Mouse (Mus musculus) stomach, embryonic 14.5 days (tissue): ENCODE data around the gene Fhit. TPM values are rescaled to one million over a fixed set of nuclear protein-coding genes. Genes with fewer than 3 reads are reported as not detected.

Experiments used
- ATAC-seq: fragments of 200-750 bp; cut with Nextera tagmentation; 2 replicates; pipeline ENCODE4 v1.8.0; 2017; ENCODE audit warnings: low read depth, moderate TSS enrichment; ENCODE audit not compliant: insufficient number of reproducible peaks, insufficient read depth, low FRiP score
- H3K27ac ChIP-seq: fragments of 300-500 bp; sonication (generic); 2 replicates; pipeline ENCODE4 v1.5.1; 2014; ENCODE audit warnings: mild to moderate bottlenecking, low read length, moderate library complexity, mixed read lengths
- H3K27me3 ChIP-seq: fragments of 300-500 bp; sonication (generic); 2 replicates; pipeline ENCODE4 v1.6.1; 2014; ENCODE audit warnings: low read length, control low read depth, mixed read lengths; ENCODE audit not compliant: control insufficient read depth, insufficient read depth
- H3K36me3 ChIP-seq: fragments of 300-500 bp; sonication (generic); 2 replicates; pipeline ENCODE4 v1.6.1; 2014; ENCODE audit warnings: mild to moderate bottlenecking, control low read depth, low read length, moderate library complexity, mixed read lengths; ENCODE audit not compliant: control insufficient read depth, insufficient read depth
- H3K4me1 ChIP-seq: fragments of 300-500 bp; sonication (generic); 2 replicates; pipeline ENCODE4 v1.6.1; 2014; ENCODE audit warnings: low read length, control low read depth, mixed read lengths; ENCODE audit not compliant: control insufficient read depth, insufficient read depth
- H3K4me2 ChIP-seq: fragments of 300-500 bp; sonication (generic); replicated peaks from 2 replicates; pipeline ENCODE4 v1.6.1; 2014; ENCODE audit warnings: low read depth, low read length, control low read depth
- H3K4me3 ChIP-seq: fragments of 300-500 bp; sonication (generic); 2 replicates; pipeline ENCODE4 v1.5.1; 2014; ENCODE audit warnings: low read depth, low read length, control low read depth
- H3K9ac ChIP-seq: fragments of 300-500 bp; sonication (generic); replicated peaks from 2 replicates; pipeline ENCODE4 v1.6.1; 2014; ENCODE audit warnings: low read depth, mild to moderate bottlenecking, control low read depth, low read length, moderate library complexity, mixed read lengths
- H3K9me3 ChIP-seq: fragments of 300-500 bp; sonication (generic); 2 replicates; pipeline ENCODE4 v1.6.1; 2016; ENCODE audit warnings: low read depth, low read length, control low read depth; ENCODE audit not compliant: control insufficient read depth
- WGBS: fragments of 180-500 bp; shearing (Covaris S2); extraction: QIAGEN DNeasy Blood & Tissue Kit; methylation state at CpG from one replicate; pipeline ENCODE4 v1.1.7; 2014; 5-methylcytosine and 5-hydroxymethylcytosine counted together
- polyA plus RNA-seq: library from polyadenylated mRNA; unstranded; fragments of >200 nt; fragmentation: Nextera tagmentation; extraction: Ambion mirVana; gene quantifications from 2 replicates; pipeline ENCODE4 v1.2.1, GENCODE M21; 2014

The Fhit gene
- polyA plus RNA-seq, 1 experiment from 2014 or later = 10.3 TPM

GRCm38 (mm10) chr14:10301497-10301896, 860.3 kb downstream of the Fhit start:
- H3K4me2 ChIP-seq = no peak overlapping the region
- H3K36me3 ChIP-seq = no peaks in the 10 kb centered on the region
- H3K27me3 ChIP-seq = no peaks in the 10 kb centered on the region
- ATAC-seq = no peak
- H3K4me3 ChIP-seq = no peak overlapping the region
- 52% methylated on average over 1 of the region's 1 CpGs for WGBS
- H3K27ac ChIP-seq = no peak overlapping the region
- H3K9ac ChIP-seq = no peak overlapping the region
- no peaks in the 10 kb centered on the region for H3K4me1 ChIP-seq
- no peaks in the 10 kb centered on the region for H3K9me3 ChIP-seq

- 69% methylated on average over 3 of the region's 3 CpGs for WGBS
- H3K27me3 ChIP-seq = no peaks in the 10 kb centered on the region
- no peaks in the 10 kb centered on the region for H3K36me3 ChIP-seq
- H3K4me3 ChIP-seq = no peak overlapping the region
- H3K9ac ChIP-seq = no peak overlapping the region
- H3K4me2 ChIP-seq = no peak overlapping the region
- H3K27ac ChIP-seq = no peak overlapping the region
- ATAC-seq = no peak
- H3K4me1 ChIP-seq = no peaks in the 10 kb centered on the region
- H3K9me3 ChIP-seq = no peaks in the 10 kb centered on the region
Observed at GRCm38 (mm10) chr14:10300914-10301313, 860.9 kb downstream of the Fhit start.

GRCm38 (mm10) chr14:10299030-10299429, 862.8 kb downstream of the Fhit start:
- 75% methylated on average over 2 of the region's 2 CpGs for WGBS
- Histone ChIP-seq H3K9ac (no peak overlapping the region), H3K4me1 (no peaks in the 10 kb centered on the region), H3K36me3 (no peaks in the 10 kb centered on the region), H3K4me2 (no peak overlapping the region), H3K9me3 (no peaks in the 10 kb centered on the region), H3K4me3 (no peak overlapping the region), H3K27me3 (no peaks in the 10 kb centered on the region), H3K27ac (no peak overlapping the region)
- ATAC-seq = no peak

GRCm38 (mm10) chr14:10289043-10289442, 872.8 kb downstream of the Fhit start:
- H3K4me2 ChIP-seq = no peak overlapping the region
- no peaks in the 10 kb centered on the region for H3K27me3 ChIP-seq
- no peak overlapping the region for H3K27ac ChIP-seq
- ATAC-seq = no peak
- H3K9ac ChIP-seq = no peak overlapping the region
- H3K4me3 ChIP-seq = no peak overlapping the region
- no peaks in the 10 kb centered on the region for H3K9me3 ChIP-seq
- WGBS = 85% methylated on average over 5 of the region's 5 CpGs
- H3K36me3 ChIP-seq = no peaks in the 10 kb centered on the region
- H3K4me1 ChIP-seq = no peaks in the 10 kb centered on the region

- no peak overlapping the region for H3K9ac ChIP-seq
- H3K4me2 ChIP-seq = no peak overlapping the region
- H3K4me3 ChIP-seq = no peak overlapping the region
- H3K9me3 ChIP-seq = no peaks in the 10 kb centered on the region
- H3K27me3 ChIP-seq = no peaks in the 10 kb centered on the region
- no peak for ATAC-seq
- WGBS = 88% methylated on average over 6 of the region's 6 CpGs
- H3K4me1 ChIP-seq = no peaks in the 10 kb centered on the region
- no peaks in the 10 kb centered on the region for H3K36me3 ChIP-seq
- H3K27ac ChIP-seq = no peak overlapping the region
Observed at GRCm38 (mm10) chr14:10286027-10286426, 875.8 kb downstream of the Fhit start.

- ATAC-seq = no peak
Observed at GRCm38 (mm10) chr14:10228708-10229107, 933.1 kb downstream of the Fhit start.

GRCm38 (mm10) chr14:10221847-10222246, 940.0 kb downstream of the Fhit start:
- Histone ChIP-seq H3K27ac (no peak overlapping the region), H3K27me3 (no peaks in the 10 kb centered on the region), H3K9me3 (no peaks in the 10 kb centered on the region), H3K4me2 (no peak overlapping the region), H3K4me1 (no peaks in the 10 kb centered on the region), H3K4me3 (no peak overlapping the region), H3K9ac (no peak overlapping the region), H3K36me3 (no peaks in the 10 kb centered on the region)
- WGBS = 88% methylated on average over 2 of the region's 2 CpGs
- no peak for ATAC-seq

More at GRCm38 (mm10) chr14:10228708-10229107, 933.1 kb downstream of the Fhit start:
- Histone ChIP-seq H3K4me3 (no peak overlapping the region), H3K27ac (no peak overlapping the region), H3K36me3 (no peaks in the 10 kb centered on the region), H3K27me3 (no peaks in the 10 kb centered on the region), H3K4me2 (no peak overlapping the region), H3K4me1 (no peaks in the 10 kb centered on the region), H3K9me3 (no peaks in the 10 kb centered on the region), H3K9ac (no peak overlapping the region)
- WGBS = 75% methylated on average over 5 of the region's 5 CpGs

GRCm38 (mm10) chr14:10213216-10213615, 948.6 kb downstream of the Fhit start:
- no peaks in the 10 kb centered on the region for H3K4me1 ChIP-seq
- no peaks in the 10 kb centered on the region for H3K9me3 ChIP-seq
- no peak for ATAC-seq
- H3K27me3 ChIP-seq = no peaks in the 10 kb centered on the region
- H3K4me2 ChIP-seq = no peak overlapping the region
- no peak overlapping the region for H3K4me3 ChIP-seq
- no peaks in the 10 kb centered on the region for H3K36me3 ChIP-seq
- H3K27ac ChIP-seq = no peak overlapping the region
- H3K9ac ChIP-seq = no peak overlapping the region
- WGBS = 37% methylated on average over 4 of the region's 4 CpGs

GRCm38 (mm10) chr14:10211184-10211583, 950.7 kb downstream of the Fhit start:
- no peak overlapping the region for H3K4me2 ChIP-seq
- H3K4me1 ChIP-seq = no peaks in the 10 kb centered on the region
- no peak overlapping the region for H3K4me3 ChIP-seq
- H3K27ac ChIP-seq = no peak overlapping the region
- ATAC-seq = no peak
- H3K9ac ChIP-seq = no peak overlapping the region
- H3K9me3 ChIP-seq = no peaks in the 10 kb centered on the region
- no peaks in the 10 kb centered on the region for H3K36me3 ChIP-seq
- H3K27me3 ChIP-seq = no peaks in the 10 kb centered on the region
- 54% methylated on average over 5 of the region's 5 CpGs for WGBS
